Mouse (Mus musculus) intestine, embryonic 15.5 days (tissue): ENCODE measurements around the gene Cbr2. TPM values are rescaled to one million over a fixed set of nuclear protein-coding genes. Genes with fewer than 3 reads are reported as not detected.

Experiments used
- ATAC-seq: fragments of 200-750 bp; cut with Nextera tagmentation; 2 replicates; pipeline ENCODE4 v1.8.0; 2017; ENCODE audit warnings: moderate TSS enrichment, moderate library complexity
- H3K27ac ChIP-seq: fragments of 300-500 bp; sonication (generic); 2 replicates; pipeline ENCODE4 v1.5.1; 2015; ENCODE audit warnings: mild to moderate bottlenecking, inconsistent platforms
- H3K27me3 ChIP-seq: fragments of 300-500 bp; sonication (generic); replicated peaks from 2 replicates; pipeline ENCODE4 v1.6.1; 2015; ENCODE audit warnings: inconsistent platforms
- H3K36me3 ChIP-seq: fragments of 300-500 bp; sonication (generic); 2 replicates; pipeline ENCODE4 v1.6.1; 2015; ENCODE audit warnings: inconsistent platforms
- H3K4me1 ChIP-seq: fragments of 300-500 bp; sonication (generic); replicated peaks from 2 replicates; pipeline ENCODE4 v1.6.1; 2015; ENCODE audit warnings: inconsistent platforms
- H3K4me2 ChIP-seq: fragments of 300-500 bp; sonication (generic); replicated peaks from 2 replicates; pipeline ENCODE4 v1.6.1; 2015; ENCODE audit warnings: mild to moderate bottlenecking, inconsistent platforms
- H3K4me3 ChIP-seq: fragments of 300-500 bp; sonication (generic); replicated peaks from 2 replicates; pipeline ENCODE4 v1.5.1; 2015; ENCODE audit warnings: inconsistent platforms
- H3K9ac ChIP-seq: fragments of 300-500 bp; sonication (generic); 2 replicates; pipeline ENCODE4 v1.6.1; 2015; ENCODE audit warnings: inconsistent platforms
- H3K9me3 ChIP-seq: fragments of 300-500 bp; sonication (generic); 2 replicates; pipeline ENCODE4 v1.6.1; 2016; ENCODE audit warnings: inconsistent platforms
- WGBS: fragments of 180-500 bp; shearing (Covaris S2); methylation state at CpG from one replicate; pipeline ENCODE4 v1.1.7; 2015; 5-methylcytosine and 5-hydroxymethylcytosine counted together
- polyA plus RNA-seq: library from polyadenylated mRNA; unstranded; fragments of >200 nt; fragmentation: Nextera tagmentation; extraction: Ambion mirVana; gene quantifications from 2 replicates; pipeline ENCODE4 v1.2.1, GENCODE M21; 2015

The Cbr2 gene
- polyA plus RNA-seq, 1 experiment from 2014 or later: 0.79 TPM

DNA sequence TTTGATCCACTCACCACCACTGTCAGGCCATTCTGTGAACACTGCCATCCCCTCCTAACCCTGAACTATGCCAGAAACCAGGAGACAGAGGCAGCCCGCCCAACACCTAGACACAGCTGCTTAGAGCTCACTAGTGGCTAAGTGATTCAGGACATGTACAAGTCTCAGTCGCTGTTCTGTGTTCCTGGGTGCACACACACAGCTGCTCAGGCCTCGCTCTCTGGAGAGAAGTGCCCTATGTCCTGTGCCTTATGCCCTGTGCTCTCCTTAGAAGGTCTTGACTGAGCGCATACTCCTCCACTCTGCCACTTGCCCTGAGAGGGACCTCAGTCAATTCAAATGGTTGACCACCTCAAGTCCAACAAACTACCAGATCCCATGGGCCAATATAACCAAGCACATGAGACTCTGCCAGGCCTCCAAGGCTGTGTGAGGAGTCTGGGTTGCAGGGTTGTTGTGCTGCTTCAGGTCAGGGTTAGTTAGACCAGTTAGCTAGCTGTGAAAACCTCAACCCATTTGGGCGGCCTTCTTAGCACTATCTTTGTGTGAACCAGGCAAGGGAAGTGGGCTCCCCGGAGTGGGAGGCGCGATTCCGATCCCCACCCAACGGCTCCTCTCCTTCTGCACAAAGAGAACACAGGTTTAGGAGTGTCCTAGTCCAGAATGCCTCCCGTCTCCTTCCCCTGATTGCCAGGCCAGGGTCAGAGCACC lies 3.2 kb downstream of the Cbr2 start:
- Histone ChIP-seq H3K9ac (no peak overlapping the region), H3K9me3 (no peaks in the 10 kb centered on the region), H3K4me3 (no peak overlapping the region), H3K4me1 (peaks cover 4% of the 10 kb centered on the region; the same call in 1 of the 2 replicates), H3K4me2 (no peak overlapping the region), H3K27me3 (no peaks in the 10 kb centered on the region), H3K27ac (no peak overlapping the region), H3K36me3 (no peaks in the 10 kb centered on the region)
- WGBS: 69% methylated on average over 11 of the region's 11 CpGs
- ATAC-seq: no peak

DNA sequence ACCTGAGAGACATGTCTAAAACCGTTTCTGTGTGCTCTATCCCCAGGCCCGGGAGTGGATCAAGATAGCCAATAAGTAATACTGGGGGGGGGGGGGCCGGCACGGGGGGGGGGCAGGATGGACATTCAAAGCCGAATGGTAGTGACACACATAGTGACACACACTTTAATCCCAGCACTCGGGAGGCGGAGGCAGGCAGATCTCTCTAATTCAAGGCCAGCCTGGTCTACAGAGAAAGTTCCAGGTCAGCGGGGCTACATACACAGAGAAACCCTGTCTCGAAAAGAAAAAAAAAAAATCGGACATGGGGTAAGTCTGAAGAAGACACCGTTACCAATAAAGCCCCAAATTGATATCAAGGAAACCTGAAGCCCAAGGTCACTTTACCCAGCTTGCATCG lies 4.3 kb downstream of the Cbr2 start:
- Histone ChIP-seq H3K4me1 (peaks cover 4% of the 10 kb centered on the region; the same call in 1 of the 2 replicates), H3K9me3 (no peaks in the 10 kb centered on the region), H3K27me3 (no peaks in the 10 kb centered on the region), H3K4me2 (no peak overlapping the region), H3K27ac (no peak overlapping the region), H3K36me3 (no peaks in the 10 kb centered on the region), H3K4me3 (no peak overlapping the region), H3K9ac (no peak overlapping the region)
- 58% methylated on average over 12 of the region's 12 CpGs for WGBS
- no peak for ATAC-seq

DNA sequence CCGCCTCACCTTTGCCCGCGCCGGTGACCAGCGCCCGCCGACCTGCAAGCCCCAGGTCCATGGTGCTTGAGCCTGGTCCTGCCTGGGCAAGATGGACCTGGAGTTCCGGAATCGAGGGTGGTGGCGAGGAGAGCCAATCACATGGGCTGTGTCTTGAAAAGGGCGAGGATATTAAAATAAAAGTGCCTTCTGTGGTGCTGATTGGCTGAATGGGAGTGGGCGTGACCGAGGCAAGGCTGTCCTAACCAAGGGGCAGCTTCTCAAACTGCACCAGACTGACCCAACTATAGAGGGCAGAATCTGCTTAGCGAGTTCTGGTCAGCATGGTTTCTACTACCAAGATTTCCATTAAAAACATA lies 4.8 kb downstream of the Cbr2 start, which contains the start of gene Dcxr:
Dcxr (minus strand) TSS at position 113 of the 359 bp plus-strand sequence.
- no peaks in the 10 kb centered on the region for H3K9me3 ChIP-seq
- H3K27me3 ChIP-seq: no peaks in the 10 kb centered on the region
- H3K27ac ChIP-seq: no peak within 1 kb of the TSS
- ATAC-seq: peak; percentile 95
- WGBS: under 1% methylated on average over 14 of the region's 14 CpGs
- peak within 1 kb of the TSS; percentile 59 for H3K9ac ChIP-seq
- no peaks in the 10 kb centered on the region for H3K36me3 ChIP-seq
- H3K4me2 ChIP-seq: peak within 1 kb of the TSS; percentile 91
- peaks cover 8% of the 10 kb centered on the region for H3K4me1 ChIP-seq
- peak within 1 kb of the TSS; percentile 72 for H3K4me3 ChIP-seq

DNA sequence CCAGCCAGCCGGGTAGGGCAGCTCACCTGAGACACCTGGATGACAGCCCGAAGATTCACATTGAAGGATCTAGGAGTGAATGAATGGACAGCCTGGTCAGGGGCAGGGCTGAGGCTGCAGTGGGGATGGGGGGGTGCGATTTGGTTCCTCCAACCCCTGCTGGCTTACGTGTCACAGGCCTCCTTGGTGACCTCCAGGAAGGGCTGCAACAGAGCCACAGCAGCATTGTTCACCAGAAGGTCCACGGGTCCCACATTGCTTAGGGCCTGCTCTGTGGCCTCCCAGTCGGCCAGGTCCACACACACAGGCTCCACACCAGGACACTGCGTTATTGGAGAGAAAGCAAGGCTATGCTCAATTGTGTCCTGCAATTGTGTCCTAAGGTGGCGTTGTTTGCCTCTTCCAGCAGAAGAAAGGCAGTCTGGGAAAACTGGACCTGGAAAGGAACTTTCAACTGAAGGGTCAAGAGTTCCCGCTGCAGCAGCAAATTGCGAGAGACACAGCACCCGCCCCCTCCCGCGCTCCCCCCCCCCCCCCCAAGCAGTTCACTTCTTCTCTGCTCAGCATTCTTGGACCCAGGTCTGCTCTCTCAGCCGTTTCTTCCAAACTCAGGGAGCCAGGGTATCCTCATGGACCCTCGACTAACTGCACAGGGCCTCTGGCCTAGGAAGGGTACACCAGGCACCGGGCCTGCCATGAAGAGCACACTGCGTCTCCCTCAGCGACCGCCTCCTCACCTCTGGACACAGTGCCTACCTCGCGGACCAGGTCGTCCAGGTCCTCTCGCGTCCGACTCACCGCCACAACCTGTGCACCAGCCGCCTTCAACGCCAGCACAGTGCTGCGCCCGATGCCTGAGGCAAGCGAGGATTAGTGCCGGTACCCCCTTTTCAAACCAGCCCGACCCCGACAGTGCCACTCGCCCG lies 5.4 kb downstream of the Cbr2 start:
- peak; percentile 65 for ATAC-seq
- H3K4me2 ChIP-seq: peak overlapping the region; percentile 91
- H3K9ac ChIP-seq: peak overlapping the region; percentile 59
- no peak overlapping the region for H3K27ac ChIP-seq
- WGBS: 19% methylated on average over 34 of the region's 36 CpGs
- no peaks in the 10 kb centered on the region for H3K27me3 ChIP-seq
- peak overlapping the region; percentile 72 for H3K4me3 ChIP-seq
- H3K4me1 ChIP-seq: peaks cover 14% of the 10 kb centered on the region
- no peaks in the 10 kb centered on the region for H3K36me3 ChIP-seq
- H3K9me3 ChIP-seq: no peaks in the 10 kb centered on the region

GRCm38 (mm10) chr11:120723509-120723908 lies 8.4 kb downstream of the Cbr2 start:
- no peaks in the 10 kb centered on the region for H3K9me3 ChIP-seq
- no peak for ATAC-seq
- no peak overlapping the region for H3K4me2 ChIP-seq
- H3K4me3 ChIP-seq: no peak overlapping the region
- no peak overlapping the region for H3K9ac ChIP-seq
- peaks cover 7% of the 10 kb centered on the region; the same call in 1 of the 2 replicates for H3K36me3 ChIP-seq
- peaks cover 22% of the 10 kb centered on the region for H3K4me1 ChIP-seq
- 86% methylated on average over 7 of the region's 7 CpGs for WGBS
- no peaks in the 10 kb centered on the region for H3K27me3 ChIP-seq
- no peak overlapping the region for H3K27ac ChIP-seq

GRCm38 (mm10) chr11:120722761-120723382 lies 9.0 kb downstream of the Cbr2 start:
- 85% methylated on average over 11 of the region's 11 CpGs for WGBS
- H3K4me1 ChIP-seq: peaks cover 22% of the 10 kb centered on the region
- no peak overlapping the region for H3K27ac ChIP-seq
- no peak overlapping the region for H3K4me3 ChIP-seq
- H3K9me3 ChIP-seq: no peaks in the 10 kb centered on the region
- H3K36me3 ChIP-seq: peaks cover 13% of the 10 kb centered on the region; the same call in 1 of the 2 replicates
- no peak for ATAC-seq
- H3K4me2 ChIP-seq: no peak overlapping the region
- no peaks in the 10 kb centered on the region for H3K27me3 ChIP-seq
- no peak overlapping the region for H3K9ac ChIP-seq

GRCm38 (mm10) chr11:120722067-120722630 lies 9.8 kb downstream of the Cbr2 start:
- Histone ChIP-seq H3K4me3 (peak overlapping the region; percentile 58), H3K4me1 (peaks cover 22% of the 10 kb centered on the region), H3K9ac (peak overlapping the region; percentile 73), H3K9me3 (no peaks in the 10 kb centered on the region), H3K4me2 (peak overlapping the region; percentile 98), H3K27ac (peak overlapping the region; percentile 23; the same call in 1 of the 2 replicates), H3K27me3 (no peaks in the 10 kb centered on the region), H3K36me3 (peaks cover 20% of the 10 kb centered on the region)
- 17% methylated on average over 21 of the region's 21 CpGs for WGBS
- ATAC-seq: peak; percentile 27; the same call in 1 of the 2 replicates

- Histone ChIP-seq H3K4me3 (peak within 1 kb of the TSS; percentile 58), H3K9ac (peak within 1 kb of the TSS; percentile 73), H3K36me3 (peaks cover 26% of the 10 kb centered on the region), H3K27me3 (no peaks in the 10 kb centered on the region), H3K4me2 (peak within 1 kb of the TSS; percentile 98), H3K27ac (peak within 1 kb of the TSS; percentile 23; the same call in 1 of the 2 replicates), H3K9me3 (no peaks in the 10 kb centered on the region), H3K4me1 (peaks cover 21% of the 10 kb centered on the region)
- WGBS: under 1% methylated on average over 83 of the region's 90 CpGs
- ATAC-seq: peak; percentile 85
These were observed 10.5 kb downstream of the Cbr2 start, which contains the start of gene Rac3 for GRCm38 (mm10) chr11:120721124-120722066. TSS of gene Rac3 (plus strand) at chr11:120721470.

DNA sequence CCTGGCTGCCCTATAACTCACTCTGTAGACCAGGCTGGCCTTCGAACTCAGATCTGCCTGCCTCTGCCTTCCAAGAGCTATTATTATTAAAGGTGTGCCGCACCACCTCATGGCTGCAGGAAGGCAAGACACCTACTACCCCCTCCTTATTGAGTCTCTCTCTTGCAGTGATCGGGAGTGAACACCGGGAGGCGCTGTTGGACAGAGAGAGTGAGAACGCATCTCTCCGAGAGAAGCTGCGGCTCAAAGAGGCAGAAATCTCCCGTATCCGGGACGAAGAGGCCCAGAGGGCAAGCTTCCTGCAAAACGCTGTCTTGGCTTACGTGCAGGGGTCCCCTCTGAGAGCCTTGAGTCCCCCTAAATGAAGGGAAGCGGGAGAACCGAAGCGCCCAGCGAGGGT lies 11.5 kb downstream of the Cbr2 start:
- Histone ChIP-seq H3K4me2 (peak overlapping the region; percentile 98), H3K36me3 (peaks cover 31% of the 10 kb centered on the region), H3K9ac (peak overlapping the region; percentile 73; the same call in 1 of the 2 replicates), H3K4me1 (peaks cover 18% of the 10 kb centered on the region), H3K9me3 (no peaks in the 10 kb centered on the region), H3K27ac (no peak overlapping the region), H3K4me3 (peak overlapping the region; percentile 58), H3K27me3 (no peaks in the 10 kb centered on the region)
- 11% methylated on average over 17 of the region's 17 CpGs for WGBS
- peak; percentile 29 for ATAC-seq

GRCm38 (mm10) chr11:120719841-120720376 lies 12.0 kb downstream of the Cbr2 start:
- no peaks in the 10 kb centered on the region for H3K27me3 ChIP-seq
- H3K27ac ChIP-seq: no peak overlapping the region
- ATAC-seq: no peak
- H3K36me3 ChIP-seq: peaks cover 34% of the 10 kb centered on the region
- WGBS: 91% methylated on average over 13 of the region's 13 CpGs
- H3K9ac ChIP-seq: no peak overlapping the region
- H3K9me3 ChIP-seq: no peaks in the 10 kb centered on the region
- H3K4me1 ChIP-seq: peaks cover 22% of the 10 kb centered on the region
- no peak overlapping the region for H3K4me3 ChIP-seq
- no peak overlapping the region for H3K4me2 ChIP-seq

DNA sequence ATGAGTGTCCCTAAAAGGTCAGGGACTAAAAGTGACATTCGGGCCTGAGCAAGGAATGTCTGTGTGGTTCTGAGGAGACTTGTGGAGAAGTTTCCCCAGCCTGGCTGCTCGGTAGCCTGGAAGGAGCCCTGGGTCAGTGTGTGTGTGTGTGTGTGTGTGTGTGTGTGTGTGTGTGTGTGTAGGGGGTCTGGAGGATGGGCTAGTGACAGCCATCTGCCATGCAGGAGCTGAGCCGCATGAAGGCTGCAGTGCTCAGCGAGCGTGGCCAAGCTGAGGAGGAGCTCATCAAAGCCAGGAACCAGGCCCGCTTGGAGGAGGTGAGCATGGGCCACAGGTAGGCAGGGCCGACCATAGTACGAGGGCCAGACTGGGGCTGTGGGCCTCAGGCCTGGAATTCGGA lies 12.7 kb downstream of the Cbr2 start:
- WGBS: 86% methylated on average over 9 of the region's 9 CpGs
- Histone ChIP-seq H3K4me3 (no peak overlapping the region), H3K9me3 (no peaks in the 10 kb centered on the region)

More for the DNA sequence above, 12.7 kb downstream of the Cbr2 start:
- H3K4me2 ChIP-seq: no peak overlapping the region
- H3K27me3 ChIP-seq: no peaks in the 10 kb centered on the region
- H3K27ac ChIP-seq: no peak overlapping the region
- peaks cover 34% of the 10 kb centered on the region for H3K36me3 ChIP-seq
- no peak for ATAC-seq
- H3K9ac ChIP-seq: no peak overlapping the region
- peaks cover 29% of the 10 kb centered on the region for H3K4me1 ChIP-seq
